Mouse (Mus musculus) urinary bladder, postnatal 4 days (tissue): Measurements from ENCODE around the gene Cttnbp2nl.

Experiments
- DNase-seq, 2 experiments: peaks; one replicate each; pipeline ENCODE4 v3.0.0; 2021 to 2022; ENCODE audit warnings: low spot score in 2 of 2

Cttnbp2nl gene

DNA sequence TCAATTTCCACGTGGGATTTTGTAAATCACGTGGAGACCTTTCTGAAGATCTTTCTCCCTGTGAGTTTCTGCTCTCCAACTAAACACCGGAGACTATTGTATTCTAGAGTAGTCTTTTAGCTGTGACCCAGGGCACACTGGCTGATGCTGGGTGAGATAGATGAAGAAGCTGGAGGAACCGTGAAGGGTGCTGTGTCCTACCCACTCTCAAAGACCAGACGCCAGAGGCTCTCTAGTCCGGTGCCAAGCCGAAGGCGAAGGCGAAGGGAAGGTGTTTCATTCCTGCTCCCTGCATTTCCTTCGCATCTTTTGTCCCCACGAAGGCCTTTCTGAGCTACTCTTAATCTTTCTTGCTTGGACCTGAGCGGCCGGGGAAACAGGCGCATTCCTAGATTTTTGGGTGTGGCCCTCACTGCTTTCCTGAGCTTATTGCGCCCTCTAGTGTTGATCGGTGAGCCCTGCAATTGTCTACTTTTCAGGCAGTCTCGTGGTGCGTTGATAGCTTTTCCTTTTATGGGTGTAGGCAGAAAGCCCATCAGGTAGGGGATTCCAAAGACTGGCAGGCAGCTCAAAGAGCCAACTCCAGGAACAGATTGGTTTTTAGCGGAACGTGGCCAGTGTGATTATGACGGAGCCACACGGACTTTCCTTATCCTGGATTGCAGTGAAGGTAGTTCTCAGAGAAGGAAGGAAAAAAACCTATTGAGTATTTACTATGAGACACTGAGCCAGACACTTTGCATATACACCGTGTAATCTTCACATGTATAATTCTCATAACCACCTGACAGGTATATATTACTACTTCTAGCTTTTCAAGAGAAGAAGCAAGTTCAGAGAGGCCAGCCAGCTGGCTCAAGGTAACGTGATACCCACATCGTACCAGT is 5.9 kb upstream of the Cttnbp2nl start:
- peak; percentile 75 to 85 for DNase-seq

DNA sequence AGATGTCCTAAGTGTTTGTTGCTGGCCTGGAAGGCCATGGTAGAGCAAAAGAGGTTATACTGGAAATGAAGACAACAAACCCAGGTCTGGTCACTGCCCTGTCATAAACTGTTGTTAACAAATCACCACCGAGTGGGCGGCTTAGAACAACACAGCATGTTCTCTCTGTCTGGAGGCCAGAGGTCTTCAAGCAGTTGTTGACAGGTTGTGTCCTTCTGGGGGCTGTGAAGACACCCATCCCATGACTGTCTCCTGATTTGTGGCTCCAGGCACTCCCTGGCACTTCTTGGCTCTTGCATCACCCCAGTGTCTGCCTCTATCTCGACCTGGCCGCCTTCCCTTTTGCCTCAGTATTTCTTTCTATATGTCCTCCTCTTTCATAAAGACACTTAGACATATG is 2.7 kb upstream of the Cttnbp2nl start:
- no peak for DNase-seq

DNA sequence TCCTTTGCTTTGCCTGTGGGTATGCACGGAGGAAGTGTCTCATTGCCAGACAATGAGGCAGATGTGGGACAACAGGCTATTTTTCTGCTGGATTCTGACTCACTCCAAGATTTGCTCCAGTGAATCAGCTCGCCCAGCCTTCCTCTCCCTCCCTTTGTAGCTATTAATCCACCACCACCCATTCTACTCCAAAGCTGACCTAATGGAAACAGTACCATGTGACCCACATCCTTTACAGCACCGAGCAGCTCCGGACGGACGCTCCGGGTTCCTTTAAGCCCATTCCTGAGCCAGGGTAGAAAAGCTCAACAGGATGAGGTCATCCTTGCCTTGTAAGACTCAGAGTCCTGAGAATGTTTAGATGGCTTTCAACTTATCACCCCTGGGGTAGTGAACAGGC is 2.0 kb upstream of the Cttnbp2nl start:
- peak in 1 of 2 experiments; percentile 28 for DNase-seq

DNA sequence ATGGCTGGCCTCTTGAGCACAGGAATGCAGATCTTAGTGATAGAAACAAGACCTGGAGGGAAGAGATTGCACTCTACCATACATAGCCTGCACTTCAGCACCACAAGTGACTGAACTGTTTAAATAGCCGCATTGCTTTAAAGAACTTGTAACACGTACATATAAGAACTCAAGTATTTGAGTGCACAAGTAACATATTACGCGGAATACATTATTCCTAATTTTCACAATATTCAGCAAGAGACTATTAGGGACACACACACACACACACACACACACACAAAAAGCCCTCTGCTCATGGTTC is 704 bp upstream of the Cttnbp2nl start:
- DNase-seq: no peak

DNA sequence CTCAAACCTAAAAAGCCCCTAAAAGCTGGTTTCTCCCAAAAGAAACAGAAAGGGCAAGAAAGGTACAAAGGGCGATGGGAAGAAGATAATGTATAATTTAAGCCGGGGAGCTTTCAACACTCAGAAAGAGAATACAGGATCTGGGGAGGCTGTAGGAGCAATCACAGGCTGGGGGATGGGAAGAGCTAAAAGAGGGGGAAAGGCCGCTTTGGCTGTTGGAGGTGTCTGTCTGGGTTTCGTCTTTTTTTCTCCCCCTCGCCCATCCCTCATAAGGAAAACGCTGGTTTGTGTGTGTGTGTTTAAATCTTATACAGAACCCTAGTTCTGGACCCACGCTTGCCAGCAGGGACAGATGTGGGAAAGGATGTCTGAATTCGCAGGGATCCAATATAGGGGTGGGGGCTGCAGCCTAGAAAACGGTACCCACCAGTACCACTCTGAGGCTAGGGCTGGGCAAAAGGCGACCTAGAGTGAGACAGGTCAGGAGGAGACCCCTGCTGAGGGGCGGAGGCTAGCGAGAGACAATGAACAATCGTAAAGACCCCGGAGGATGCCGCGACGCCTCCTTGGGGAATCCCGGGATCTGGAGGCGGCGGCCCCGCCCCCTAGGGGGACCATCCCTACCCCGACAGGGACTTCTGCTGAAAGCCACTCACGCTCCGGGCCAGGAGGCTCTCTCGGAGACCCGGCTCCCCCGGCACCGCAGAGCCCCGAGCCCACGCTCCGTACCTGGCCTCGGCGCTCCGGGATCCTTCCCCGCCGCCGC is 592 bp downstream of the Cttnbp2nl start:
- DNase-seq: no peak

DNA sequence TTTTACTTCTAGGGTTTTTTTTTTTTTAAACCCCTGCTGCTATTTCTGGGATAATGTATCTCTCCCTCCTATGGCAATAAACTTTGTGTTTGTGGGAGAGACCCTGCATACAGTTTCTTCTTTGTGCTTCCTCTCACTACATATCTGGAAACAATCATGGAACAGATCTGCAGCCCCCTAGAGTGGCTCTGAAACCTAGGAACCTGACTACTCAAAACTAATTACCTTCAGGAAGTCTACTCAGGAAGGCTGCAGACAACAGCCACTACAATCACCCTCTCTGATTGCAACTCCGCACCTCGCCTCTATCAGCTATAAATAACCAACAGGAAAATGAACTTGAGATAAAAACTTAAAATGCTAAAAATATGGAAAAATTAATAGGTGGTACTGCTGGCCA is 1.8 kb downstream of the Cttnbp2nl start:
- no peak for DNase-seq

DNA sequence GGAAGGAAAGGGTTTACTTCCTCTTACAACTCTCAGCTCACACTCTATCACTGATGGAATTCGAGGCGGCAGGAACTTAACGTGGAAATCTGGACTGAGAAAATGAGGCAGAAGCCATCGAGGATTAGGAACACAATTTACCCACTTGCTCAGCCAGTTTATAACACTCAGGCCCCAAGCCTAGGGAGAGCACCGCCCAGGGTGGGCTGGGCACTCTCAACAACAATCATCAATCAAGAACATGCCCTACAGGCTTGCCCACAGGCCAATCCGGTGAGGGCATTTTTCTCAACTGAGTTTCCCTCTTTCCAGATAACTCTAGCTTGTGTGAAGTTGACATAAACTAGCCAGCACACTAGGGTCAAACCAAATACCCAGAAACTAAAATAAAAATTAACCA is 3.1 kb downstream of the Cttnbp2nl start:
- DNase-seq: no peak

DNA sequence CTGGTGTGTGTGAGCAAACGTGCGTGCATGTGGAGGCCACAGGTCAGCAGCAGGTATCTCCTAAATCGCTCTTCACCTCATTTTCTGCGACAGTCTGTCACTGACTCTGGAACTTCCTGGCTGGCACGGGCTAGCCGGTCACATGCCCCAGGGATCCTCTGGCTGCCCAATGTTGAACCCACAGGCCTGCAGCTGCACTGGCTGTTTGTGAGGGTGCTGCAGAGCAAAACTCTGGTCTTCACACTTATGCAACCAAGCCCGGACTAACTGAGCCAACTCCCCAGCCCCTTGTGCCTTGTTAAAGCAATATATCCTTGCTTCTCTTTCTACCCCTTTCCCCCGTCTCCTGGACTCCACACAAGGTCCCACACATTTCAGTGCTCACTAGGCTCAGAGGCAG is 5.3 kb downstream of the Cttnbp2nl start:
- no peak for DNase-seq

DNA sequence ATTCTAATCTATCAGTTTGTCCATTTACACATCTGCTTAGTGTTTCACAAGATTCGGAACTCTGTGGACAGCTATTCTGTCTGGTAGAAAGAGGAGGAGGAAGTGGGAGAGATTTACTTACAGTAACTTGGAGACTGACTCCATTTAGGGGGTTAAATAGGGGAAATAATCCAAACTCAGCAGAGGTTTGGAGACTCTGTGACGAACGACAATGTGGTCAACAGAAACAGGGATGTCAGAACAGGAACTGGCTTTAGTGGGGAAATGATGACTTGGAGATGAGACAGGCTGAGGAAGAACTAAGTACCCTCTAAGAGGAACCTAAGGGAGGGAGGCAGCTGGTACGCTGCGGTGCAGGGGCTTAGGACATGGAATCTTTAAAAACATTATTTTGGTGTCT is 6.1 kb downstream of the Cttnbp2nl start:
- DNase-seq: no peak

DNA sequence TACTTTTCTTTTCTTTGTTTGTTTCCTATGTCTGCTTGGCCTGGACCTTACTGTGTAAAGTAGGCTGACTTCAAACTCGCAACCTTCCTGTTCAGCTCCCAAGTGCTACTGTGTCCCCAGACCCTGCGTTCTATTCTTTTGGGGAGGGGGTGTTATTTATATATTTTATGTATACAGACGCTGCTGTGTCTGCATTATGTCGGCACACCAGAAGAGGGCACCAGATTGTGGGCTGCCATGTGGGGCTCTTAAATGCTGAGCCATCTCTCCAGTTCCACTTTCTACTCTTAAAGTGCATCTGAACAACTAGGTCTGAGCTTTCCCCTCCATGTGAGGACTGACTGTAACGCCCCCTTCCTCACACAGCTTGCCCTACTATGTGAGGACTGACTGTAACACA is 9.2 kb downstream of the Cttnbp2nl start:
- no peak for DNase-seq

DNA sequence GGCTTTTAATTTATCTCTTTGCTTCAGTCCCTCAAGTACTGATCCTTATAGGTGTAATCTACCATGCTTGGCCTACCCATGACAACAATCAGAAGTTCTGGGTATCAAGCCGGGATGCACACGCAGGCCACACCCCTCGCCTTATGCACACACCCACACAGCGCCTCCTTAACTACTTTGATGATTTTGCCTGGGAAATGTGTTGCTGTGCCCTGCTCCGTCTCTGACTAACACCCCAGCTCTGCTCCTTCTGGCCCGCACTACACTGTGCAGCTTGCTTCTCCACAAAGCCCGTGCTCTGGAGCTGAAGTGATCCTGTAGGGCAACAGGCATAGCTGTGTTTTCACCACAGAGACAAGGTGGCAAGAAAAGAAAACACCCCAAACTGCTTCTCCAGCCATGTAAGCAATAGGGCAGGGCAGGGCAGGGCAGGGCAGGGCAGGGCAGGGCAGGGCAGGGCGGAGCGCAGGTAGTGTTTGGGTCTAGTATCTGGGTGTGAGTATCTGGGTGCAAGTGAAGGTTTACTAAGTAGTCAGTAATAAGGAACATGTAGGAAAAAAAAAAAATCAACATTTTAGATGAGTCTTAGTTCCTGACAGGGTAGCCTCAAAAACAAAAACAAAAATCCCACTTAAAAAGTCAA is 11.8 kb downstream of the Cttnbp2nl start:
- no peak for DNase-seq

DNA sequence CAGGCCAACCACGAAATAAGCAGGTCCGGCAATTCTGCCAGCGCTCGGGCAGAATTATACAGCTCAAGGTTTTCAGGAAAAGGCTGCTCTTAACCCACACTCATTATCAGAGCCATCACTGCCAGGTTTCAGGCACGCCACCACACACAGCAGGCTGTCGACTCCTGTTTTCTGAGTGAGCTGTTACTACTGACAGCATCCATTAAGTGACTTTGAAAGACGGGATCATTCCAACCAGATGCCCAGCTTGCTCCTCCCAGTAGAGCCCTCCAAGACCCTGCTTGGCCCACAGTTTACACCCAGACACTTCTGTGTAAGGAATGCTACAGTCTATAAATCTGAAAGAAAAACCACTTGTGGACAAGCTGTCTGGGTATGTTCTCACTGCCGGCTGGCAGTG is 12.9 kb downstream of the Cttnbp2nl start:
- no peak for DNase-seq

DNA sequence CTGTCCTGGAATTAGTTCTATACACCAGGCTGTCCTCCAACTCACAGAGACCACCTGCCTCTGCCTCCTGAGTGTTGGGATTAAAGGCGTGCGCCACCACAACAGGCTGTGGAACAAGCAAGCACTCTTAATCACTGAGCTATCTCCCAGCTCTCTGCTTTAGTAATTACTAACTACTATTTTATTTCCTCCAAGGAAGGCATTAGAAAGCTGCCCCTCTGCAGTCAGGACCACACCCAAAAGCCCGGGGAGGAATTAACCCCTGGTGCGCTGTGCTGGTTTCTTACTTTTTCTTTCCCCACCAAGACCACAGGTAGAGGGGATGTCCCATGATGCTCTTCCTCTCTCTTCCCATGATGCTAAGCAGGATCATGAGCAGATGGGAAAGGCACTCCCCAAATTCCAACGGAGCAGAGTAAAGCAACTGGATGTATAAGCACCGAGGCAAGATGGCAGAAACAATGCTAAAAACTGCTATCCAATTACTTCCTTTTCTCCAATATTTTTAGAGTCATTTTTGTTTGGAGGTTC is 15.6 kb downstream of the Cttnbp2nl start:
- no peak for DNase-seq

DNA sequence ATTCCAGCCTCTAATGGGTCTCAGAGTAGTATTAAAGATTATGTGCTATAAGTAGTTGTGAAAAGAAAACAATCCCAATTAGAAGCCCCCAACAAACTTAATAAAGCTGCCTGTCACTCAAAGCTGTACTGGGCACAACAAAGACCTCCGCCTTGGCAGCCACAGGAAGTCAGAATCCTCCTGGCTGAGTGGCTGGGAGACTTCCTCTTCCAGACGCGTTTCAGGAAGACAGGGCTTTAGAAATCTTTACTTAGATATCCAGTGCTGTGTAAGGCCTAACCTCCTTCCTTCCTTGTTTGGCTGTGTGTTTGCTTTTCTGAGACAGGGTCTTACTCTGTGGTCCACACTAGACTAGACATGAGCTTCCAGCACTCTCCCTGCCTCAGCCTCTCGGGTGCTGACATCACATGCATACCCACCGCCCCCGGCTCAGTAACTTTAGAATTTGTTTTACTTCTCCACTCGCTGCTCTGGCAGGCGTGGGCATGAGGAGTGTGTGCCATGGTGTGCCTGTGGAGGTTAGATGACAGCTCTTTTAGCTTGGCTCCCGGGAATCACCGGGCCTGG is 16.6 kb downstream of the Cttnbp2nl start:
- DNase-seq: no peak

DNA sequence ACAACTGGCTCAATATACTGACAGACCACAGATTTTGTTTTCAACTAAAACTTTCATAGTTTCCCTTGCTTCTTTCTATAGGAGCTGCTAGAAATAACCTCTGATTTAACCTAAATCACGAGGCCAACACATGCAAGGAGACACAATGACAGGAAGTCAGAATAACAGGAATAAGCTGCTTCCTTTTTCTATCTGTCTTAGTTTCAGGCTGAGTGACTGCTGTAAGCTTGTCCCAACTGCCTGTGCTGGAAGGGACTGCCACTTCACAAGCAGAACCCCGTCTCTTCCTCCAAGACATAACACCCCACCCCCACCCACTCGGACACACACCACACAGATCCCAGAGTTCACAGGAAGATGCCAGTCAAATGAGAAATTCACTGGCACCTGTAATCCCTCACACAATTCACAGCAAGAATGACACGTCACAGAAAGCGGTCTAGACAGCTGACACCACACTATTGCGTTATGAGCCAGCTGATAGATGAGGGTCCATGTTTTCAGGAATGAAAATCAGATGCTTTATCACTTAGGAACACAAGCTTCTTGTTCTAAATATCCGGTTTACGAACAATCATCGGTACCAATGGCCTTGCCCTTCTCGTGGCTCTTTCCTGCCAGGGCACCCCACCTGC is 29.5 kb downstream of the Cttnbp2nl start:
- no peak for DNase-seq

DNA sequence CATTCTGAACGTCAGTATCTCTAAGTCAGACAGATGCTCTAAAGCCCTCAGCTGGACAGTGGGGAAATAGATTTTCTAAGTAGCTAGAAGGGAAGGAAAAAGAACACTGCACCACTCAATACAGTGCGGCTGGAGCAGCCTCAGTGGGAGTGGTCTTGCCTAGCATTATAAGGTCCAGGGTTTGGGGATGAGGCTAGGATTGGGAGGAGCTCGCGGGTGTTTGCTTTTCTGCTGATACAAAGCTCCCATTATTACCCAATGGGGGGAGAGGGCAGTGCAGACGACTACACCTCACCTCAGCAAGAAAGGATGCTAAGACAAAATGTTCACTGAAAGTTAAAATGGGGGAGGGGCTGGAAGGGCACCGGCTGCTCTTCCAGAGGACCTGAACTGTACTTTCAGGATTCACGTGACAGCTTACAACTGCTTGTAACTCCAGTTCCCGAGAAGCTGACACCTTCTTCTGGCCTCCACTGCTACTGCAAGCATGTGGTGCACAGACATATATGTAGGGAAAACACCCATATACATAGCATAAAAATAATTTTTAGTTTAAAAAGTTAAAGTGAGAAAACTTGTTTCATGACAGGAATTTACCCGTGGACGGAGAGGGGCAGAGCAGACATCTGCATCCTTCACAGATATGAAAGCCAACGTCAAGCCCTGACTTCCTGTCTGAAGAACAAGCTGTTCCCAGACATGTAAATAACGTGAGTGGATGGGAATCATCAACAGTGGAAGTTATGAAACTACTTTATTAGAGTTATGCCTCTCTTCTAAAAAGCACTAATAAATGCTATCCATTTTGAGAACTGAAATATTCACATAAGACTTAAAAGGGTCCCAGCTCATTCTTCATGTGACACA is 32.9 kb downstream of the Cttnbp2nl start:
- DNase-seq: no peak

DNA sequence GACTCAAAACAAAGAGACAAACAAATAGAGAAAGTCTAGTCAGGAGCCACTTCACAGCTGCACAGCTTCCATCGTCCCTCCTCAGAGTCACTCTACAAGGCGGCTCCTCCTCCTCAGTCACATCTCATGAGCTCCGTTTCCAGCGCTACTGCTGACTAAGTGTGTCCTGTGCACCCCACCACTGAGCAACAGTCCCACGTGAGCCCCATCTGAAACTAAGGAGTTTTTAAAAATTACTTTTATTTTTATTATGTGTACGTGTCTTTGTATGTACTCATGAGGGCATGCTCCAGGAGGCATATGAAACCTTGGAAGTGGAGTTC is 34.2 kb downstream of the Cttnbp2nl start:
- DNase-seq: no peak

DNA sequence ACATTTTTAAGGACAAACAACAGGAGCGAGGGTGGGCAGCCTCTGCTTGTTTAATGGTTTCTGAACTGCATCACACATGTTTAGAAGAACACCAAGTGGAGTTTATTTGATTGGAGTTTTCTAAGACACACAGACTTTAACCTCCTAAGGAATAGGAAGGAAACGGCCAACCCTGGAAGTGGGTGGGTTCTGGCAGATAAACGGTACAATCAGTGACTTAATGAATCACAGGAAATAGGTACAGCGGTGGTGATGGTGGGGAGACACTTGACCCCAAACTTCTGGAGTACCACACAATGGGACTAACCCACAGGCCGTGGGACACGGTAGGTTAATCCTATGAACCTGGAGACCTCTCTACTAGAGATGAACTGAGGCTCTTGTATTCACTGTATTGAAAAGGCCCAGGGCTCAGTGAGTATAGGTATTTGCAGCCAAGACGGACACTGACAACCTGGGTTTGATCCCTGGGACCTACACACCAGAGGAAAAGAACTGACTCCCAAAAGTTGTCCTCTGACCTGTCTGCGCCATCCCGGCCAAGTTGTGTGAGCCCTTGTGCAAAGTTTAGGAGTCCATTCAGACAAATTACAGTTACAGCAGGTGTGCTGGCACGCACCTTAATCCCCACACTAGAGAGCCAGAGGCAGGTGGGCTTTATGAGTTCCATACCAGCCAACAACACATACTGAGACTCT is 34.7 kb downstream of the Cttnbp2nl start:
- DNase-seq: no peak

DNA sequence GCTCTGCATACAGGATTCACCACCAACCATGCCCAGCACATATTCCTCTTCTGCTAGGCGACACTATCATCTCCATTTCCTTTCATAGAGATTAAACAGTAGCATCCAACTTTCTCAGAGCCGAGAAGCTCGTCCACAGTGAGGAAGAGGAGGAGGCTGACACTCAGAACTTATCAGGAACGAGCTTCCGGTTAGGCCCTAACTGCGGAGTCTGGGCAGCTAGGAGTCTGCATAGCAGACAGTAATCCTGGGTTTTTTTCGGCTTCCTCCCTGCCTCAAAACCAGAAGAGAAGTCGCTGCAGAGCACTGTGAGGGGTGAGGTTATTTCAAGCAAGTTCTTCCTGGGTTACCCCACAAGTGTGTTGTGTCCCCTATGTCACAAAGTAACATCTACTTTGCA is 35.6 kb downstream of the Cttnbp2nl start:
- DNase-seq: no peak

DNA sequence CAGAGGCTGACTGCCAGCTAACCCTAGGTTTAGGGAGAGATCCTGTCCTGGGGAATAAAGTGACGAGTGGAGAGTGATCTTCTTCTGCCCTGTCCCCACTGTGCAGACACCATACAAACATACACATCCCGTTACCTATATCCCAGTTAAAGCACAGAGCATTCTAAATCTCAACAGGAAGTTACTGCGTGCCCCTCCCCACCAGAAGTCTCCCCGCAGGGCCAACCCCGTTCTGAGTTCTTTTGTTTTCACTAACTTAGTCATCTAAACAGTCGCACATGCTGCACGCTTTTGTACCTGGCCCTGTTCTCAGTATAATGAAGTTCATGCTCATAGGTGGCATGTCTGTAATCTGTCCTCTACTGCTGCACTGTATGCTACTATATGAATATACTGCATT is 36.7 kb downstream of the Cttnbp2nl start:
- no peak for DNase-seq
